Mouse (Mus musculus) retina, adult 2 months (tissue): ENCODE data around the gene Srsf7.
A peak's percentile ranks its signal among the peaks of the same experiment; 100 is the strongest.
"Not testable (repeated sequence)": the region's sequence is repeated elsewhere in the genome, so short reads cannot be mapped to it uniquely, and the experiment has no call there.

Source experiments
- DNase-seq: peaks from one replicate; pipeline ENCODE4 v3.0.0-alpha.2; 2012; ENCODE audit warnings: low read depth, low spot score

The Srsf7 gene

DNA sequence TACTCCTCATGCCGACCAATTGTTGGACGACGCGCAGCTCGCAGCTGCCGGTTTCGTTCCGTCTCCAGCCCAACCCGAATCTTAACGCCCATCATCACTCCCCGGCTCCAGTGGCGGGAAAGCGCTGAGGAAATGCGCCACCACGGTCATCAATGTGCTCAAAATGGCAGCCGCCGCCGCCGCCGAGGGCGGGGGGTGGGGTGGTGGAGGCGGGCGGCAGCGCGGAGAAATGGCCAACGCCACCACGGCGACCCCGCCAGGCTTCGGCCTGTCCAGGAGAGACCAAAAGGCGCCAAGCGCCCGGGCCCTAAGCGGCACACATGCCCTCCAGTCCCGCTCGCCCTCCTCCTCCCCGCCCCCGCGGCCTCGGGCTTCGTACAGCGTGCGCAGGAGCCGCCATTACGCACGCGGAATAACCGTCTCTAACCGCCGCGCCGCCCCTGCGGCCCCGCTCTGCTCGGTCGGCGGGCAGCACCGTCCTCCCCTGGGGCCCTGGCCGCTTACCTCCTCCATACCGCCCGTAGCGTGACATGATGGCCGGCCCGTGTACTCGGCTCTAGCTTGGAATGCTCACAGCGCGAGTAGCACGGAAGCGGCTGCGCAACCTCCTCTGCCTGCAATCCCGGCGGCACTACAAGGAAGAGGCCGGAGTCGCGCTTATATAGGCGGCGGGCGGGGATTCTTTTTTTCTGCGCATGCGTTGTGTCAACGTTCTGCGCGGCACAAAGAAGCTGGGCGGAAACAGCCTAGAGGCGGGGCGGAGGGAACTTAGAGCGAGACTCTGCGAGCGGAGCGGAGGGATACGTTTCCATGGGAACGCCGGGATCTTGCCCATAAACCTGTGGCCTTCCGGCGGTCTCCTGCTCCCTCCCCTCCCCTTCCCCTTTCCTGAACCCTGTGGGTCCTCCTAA lies at the start of gene Srsf7, which contains the start of gene Ttc39d:
Gene Srsf7, minus strand, starts transcription at position 637 of the 911 bp plus-strand sequence.
Gene Ttc39d, plus strand, starts transcription at position 790 of the 911 bp plus-strand sequence.
- peak; percentile 97 for DNase-seq

DNA sequence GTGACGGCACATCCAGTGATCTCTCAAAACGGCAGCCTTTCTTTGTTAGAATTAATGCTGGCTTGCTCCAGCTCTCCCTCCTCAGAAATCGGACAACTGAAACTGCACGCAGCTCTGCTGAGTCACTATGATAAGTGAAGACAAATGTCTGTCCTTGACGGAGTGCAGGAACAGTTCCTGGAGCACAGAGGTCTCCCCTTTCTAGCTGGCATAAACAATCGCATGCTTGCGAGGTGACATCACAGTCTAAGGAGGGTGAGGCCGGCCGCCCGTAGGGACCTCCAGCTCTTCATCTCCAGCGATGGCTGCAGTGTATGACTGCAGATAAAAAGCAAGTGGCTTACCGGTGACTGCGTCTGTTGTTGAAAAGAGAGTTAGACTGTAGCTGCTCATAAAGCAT lies 48.1 kb upstream of the Srsf7 start:
- DNase-seq, result no peak

DNA sequence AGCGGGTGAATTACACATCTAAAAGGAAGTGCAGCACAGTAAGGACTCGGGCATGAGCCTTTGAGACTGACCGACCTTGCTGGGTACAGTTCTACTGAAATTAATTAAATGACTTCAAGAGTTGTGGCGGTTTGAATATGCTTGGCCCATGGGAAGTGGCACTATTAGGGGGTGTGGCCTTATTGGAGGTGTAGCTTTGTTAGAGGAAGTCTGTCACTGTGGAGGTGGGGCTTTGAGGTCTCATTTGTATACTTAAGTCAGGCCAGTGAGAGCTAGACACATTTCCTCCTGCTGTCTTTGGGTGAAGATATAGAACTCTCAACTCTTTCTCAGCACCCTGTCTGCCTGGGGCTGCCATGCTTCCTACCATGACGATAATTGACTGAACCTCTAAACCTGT lies 47.3 kb upstream of the Srsf7 start:
- DNase-seq, result no peak

DNA sequence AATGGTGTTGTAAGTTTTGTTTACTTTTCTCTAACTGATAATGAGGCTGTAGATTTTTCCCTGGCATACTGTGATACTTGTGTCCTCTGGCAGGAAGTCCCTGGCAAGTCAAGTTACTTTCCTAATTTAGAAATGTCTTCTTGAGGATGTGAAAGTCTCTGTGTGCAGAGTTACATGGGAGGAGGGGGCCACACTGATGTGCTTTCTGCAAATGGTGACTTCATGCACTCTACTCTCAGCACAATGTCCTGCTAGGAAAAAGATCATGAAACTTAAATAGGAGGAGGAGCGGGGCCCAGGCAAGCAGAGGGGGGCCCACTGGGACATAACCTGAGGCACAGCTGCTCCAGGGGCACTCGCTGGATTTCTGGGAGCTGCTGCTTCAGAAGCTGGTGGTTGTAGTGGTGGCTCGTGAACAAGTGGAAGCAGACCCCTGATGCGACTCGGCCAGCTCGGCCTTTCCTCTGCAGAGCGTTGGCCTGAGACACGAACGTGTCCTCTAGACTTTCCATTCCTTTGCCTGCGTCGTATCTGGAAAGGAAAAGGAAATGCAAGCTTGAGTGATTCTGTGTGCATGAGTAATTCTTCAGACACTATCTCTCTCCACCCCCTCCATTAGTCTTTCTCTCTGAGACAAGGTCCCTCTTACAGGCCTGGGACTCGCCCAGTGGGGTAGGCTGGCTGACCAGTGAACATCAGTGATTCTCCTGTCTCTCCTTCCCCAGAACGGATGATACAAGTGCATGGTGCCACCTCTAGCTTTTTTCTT lies 45.8 kb upstream of the Srsf7 start:
- no peak for DNase-seq

DNA sequence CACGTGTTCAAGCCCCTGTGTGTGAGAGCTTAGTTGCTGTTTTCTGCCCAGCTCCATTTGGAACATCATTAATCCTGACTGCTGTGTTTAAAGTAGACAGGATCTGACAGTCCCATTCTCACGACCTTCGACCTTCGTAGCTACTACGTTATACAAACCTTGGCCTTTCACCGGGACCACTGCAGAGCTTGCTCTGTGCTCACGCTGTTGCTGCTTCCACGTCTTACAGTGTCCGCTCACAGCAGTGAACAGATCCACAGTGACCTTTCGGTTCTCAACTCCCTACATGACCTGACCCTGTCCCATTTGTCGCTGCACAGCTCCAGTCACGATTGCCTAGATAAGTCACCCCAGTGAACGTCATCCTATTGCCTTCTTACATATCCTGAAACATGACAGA lies 36.0 kb upstream of the Srsf7 start:
- no peak for DNase-seq

DNA sequence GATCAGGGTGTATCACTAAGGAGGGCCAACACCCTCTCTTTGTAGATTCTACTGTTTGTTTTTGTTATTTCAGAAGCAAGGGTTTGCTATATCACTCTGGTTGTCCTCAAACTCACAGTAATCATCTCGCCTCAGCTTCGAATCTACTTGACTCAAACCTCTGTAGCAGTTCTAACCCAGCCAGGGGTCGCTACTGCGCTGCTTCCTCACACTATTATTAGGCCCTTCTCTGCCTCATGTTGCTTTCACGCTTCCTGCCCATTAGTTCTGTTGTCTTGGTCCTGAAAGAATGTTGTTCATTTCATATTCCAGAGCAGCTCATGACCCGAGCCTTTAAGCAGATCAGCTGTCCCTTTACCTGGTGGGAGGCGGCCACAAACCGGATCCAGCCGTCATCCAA lies 34.5 kb upstream of the Srsf7 start:
- DNase-seq, result no peak

DNA sequence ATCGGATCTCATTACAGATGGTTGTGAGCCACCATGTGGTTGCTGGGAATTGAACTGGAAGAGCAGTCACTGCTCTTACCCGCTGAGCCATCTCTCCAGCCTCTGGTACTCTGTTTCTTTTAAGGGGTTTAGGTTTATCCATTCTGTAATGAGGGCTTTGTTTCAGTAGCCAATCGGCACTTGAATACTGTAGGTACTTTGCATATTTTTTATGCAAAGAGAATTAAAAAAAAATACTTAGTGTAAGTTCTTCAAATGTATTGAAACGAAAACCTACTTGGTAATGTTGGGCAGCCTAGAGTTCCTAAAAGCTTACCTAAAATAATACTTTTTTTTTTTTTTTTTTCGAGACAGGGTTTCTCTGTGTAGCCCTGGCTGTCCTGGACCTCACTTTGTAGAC lies 30.4 kb upstream of the Srsf7 start:
- no peak for DNase-seq

DNA sequence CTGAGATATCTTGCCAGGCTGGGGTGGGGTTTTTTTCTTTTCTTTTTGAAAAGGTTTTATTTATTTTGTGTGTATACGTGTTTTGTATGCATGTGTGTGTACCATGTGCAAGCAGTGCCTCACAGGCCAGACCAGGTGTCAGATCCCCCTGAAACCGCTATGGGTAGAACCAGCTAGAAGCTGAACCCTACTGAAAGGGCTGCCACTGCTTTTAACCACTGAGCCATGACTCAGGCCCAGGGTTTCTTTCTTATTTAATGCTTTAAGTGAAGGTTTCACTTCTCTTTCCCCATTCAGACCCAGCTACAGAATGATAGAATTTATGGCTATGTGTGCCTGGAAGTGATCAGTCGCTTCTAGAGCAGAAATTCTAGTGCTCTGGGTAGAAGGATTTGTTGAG lies 29.7 kb upstream of the Srsf7 start:
- DNase-seq, result no peak

DNA sequence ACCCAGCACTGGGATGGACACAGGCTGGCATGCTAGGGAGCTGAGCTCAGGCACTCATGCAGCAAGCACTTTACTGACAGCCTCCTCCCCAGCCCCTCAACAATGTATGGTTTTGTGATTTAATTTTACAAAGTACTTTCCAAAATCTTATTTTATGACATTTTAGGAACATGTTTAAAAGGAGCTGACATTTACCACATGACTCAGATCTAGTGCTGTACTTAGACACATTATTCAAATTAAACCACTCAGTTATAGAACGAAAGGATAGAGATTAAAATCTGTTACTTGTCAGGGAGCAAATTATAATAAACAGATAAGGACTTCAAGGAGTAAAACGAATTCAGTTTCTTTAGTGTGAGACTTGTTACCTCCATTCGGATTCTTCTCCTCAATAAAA lies 28.4 kb upstream of the Srsf7 start:
- no peak for DNase-seq

DNA sequence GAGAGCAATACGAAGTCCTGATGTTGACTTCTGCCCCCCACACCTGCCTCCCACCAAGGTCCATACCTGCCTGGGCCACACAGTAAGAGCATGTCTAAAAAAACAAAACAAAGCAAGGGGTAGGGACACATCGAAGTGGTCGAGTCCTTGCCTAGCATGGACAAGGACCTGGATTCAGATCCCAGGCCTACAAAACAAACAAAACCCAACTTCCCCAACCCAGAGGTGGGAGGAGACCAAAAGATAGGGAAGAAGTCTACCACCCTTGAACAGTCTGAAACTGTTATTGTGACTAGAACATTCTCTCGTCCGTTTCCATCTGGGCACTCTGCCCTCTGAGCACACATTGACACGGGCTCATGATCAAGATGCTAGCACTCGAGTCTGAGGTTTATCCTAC lies 27.3 kb upstream of the Srsf7 start:
- DNase-seq, result no peak

DNA sequence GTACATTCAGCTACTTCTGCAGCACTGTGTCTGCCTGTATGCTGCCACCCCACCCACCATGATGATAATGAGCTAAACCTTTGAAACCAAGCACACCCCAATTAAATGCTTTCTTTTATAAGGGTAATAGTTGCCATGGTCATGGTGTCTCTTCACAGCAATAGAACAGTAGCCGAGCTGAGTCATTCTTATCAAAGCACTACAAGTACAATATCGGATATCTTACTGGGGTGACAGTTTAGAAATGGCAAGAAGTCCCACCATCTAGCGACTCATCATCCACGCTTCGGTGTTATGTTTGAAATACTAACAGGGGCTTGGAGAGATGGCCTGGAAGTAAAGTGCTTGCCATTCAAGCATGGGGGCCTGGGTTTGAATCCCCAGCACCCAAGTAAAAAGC lies 26.7 kb upstream of the Srsf7 start:
- no peak for DNase-seq

DNA sequence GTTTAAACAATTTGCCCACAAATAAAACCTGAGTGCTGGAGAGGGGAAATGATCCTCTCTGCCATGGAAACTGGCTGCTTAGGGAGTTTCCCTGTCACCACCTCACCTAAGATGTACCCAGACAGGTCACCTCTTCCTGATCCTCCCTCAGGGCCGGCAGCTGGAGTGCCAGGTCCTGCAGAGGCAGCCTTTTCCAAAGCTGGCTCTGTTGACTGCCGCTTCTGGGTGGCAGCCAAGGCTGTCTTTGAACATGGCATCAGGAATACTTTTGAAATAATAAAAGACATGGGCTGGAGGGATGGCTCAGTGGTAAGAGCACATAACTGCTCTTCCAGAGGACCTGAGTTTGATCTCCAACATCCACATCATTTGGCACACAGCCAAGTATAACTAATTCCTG lies 22.3 kb upstream of the Srsf7 start:
- no peak for DNase-seq

DNA sequence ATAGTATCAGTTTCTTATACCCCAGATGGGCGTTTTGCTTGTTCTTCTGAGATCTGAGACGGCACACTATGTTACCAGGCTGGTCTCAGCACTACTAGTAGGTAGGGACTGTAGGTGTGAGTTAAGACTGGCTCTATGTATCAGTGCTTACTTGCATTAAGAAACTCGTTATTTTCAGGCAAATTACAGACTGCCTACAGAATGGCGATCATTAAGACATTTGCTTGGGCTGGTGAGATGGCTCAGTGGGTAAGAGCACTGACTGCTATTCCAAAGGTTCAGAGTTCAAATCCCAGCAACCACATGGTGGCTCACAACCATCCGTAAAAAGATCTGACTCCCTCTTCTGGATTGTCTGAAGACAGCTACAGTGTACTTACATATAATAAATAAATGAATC lies 18.0 kb upstream of the Srsf7 start:
- not testable (repeated sequence) for DNase-seq

DNA sequence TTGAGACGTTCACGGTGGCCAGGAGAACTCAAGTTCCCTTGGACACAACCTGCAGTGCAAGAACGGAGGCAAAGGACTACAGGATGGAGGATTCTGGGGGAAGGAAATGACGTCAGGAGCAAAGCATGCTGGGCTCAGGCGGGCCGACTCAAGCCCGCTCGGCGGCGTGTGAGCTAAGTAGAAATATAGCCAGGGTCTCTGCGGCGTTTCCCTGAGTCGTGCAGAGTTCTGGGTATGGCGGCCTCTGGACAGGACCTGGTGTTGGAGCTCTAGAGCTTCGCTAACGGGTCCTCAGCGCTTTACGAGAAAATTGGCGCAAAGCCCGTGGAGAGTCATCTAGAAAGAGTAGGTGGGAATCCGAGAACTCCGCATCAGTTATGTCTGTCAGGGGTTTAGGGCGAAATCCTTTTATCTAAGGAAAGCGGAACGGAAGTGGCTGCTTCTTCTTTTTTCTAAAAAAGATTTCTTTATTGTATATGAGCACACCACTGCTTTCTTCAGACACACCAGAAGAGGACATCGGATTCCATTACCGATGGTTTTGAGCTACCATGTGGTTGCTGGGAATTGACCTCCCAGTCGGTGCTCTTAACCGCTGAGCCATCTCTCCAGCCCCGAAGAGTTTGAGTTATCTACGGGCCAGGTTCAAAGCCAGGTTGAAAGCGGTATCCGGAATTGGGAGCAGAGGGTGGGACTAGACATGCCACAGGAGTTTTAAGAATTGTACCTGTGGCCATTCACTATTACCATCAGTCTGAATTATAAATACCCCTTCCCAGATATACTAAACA lies 17.4 kb upstream of the Srsf7 start, which contains the start of gene Gemin6:
Gene Gemin6, plus strand, starts transcription at position 116 of the 791 bp plus-strand sequence.
- peak; percentile 76 for DNase-seq

DNA sequence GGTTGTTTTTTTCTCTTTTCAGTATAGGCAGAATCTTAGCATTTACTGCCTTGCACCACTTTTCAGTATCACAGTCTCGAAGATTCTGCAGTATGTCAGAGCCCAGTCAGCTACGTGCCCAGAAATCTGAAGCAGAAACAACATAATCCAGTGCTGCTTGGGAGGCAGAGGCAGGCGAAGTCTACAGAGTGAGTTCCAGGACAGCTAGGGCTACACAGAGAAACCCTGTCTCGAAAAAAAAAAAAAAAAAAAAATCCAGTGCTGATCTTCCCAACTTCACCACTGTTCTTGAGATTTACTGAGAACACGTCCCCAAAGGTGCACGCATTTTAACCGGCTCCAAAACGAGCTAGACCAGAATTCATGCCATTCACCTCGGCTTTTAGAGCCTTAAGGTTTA lies 16.7 kb upstream of the Srsf7 start:
- no peak for DNase-seq

DNA sequence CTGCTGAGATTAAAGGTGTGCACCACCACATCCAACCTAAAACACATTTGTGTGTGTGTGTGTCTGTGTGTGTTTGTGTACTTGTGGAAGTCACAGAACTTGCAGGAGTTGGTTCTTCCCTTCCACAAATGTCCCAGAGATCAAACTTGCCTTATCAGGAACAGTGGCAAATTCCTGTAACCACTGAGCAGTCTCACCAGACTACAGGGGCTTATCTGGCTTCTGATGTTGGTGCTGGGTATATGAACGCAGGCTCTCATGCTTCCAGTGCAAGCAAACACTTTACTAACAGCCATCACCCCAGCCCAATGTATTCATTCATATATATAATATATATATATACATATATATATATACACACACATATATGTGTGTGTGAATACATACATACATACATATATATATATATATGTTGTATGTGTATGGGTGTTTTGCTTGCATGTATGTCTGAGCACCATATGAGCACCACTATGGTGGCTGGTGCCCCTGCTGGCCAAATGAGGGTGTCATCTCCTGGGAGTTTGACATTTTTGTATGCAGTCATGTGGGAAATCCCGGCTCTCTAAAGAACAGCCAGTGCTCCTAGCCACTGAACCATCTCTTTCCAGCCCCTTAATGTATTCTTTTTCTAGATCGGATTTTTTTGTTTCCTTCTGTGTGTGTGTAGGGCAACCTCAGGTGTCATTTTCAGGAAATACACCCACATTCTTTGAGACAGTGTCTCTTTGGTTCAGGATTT lies 15.0 kb upstream of the Srsf7 start:
- DNase-seq, result no peak

DNA sequence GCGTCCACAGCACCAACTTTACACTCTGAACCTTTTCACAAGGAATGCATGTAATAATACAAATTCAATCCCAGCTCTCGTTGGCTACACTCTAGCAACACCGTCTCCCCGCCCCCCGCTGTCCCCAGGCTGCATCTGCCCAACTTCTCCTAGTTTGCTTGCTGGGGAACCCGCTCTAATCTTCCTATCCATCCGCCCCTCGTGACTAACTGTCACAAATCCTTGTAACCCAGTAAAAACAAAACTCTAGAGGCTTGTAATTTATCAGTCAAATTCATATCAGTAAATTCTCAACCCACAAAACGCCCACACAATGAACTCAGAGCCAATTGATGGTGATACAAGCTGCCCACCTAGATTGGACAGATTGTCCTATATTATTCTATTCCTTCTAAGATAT lies 14.1 kb upstream of the Srsf7 start:
- no peak for DNase-seq

DNA sequence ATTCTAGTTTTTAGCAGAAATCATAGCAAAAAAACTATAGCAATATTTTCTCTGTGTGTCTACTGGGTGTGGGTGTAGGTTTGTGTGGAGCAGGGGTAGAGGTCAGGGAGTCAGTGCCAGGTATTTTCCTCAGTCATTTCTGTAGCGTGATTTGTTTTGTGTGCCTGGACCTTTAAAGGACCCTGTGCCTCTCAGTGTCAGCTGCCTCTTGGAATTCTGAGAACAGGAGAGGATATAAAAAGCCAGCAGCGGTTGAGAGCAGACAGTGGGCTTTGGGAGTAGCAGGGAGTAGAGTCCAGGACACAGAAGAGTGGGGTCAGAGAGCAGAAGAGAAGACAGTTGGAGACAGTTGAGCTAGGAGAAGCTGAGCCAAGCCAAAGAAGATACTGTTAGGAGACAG lies 13.0 kb upstream of the Srsf7 start:
- DNase-seq, result no peak

DNA sequence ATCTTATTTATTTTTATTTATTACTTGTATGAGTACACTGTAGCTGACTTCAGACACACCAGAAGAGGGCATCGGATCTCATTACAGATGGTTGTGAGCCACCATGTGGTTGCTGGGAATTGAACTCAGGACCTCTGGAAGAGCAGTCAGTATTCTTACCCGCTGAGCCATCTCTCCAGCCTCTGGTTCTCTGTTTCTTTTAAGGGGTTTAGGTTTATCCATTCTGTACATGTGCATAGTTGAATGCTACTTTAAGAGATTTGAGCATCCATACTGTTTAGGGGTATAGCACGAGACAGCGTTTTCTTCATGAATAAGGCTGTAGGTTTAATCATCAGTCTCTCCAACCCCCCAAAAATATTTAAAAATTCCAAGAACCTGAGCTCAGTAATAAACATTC lies 6.9 kb upstream of the Srsf7 start:
- DNase-seq, result not testable (repeated sequence)

DNA sequence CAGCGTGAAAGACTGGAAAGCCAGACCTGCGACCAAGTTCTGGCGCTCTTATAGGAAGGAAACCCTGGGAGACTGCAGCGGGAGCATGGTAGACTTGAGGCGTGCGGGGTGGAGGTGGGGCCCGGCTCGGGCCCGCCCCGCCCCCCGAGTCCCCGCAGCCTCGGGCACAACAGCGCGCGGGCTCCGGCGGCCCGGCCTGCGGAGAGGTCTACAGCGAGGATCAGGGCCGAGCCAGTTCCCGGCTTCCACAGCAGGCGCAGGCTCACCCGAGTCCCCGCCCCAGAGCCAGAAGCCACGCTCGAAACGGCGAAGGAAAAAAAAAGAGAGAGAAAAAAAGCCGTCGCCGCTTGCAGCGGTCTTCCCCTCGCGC lies 821 bp downstream of the Srsf7 start:
- DNase-seq, result no peak

DNA sequence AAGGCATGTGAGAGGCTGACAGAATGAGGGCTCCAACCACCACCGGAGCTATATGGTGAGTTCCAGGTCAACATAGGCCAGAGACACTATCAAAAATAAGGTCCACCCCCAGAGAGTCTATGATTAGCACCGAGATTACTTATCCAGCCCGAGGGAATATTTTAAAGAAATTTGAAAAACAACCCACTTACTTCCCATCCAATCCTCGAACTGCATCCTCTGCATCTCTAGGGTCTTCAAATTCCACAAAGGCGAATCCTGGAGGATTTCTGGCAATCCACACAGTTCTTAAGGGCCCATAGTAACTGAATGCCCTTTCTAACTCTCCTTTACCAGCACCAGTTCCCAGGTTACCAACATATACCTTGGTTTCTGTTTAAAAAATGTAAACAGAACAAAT lies 1.4 kb downstream of the Srsf7 start:
- no peak for DNase-seq
